ENCODE assay signal across 7 mouse cellular contexts in genomic region chr13:56657946-56658512, GRCm38 (mm10). TPM values are rescaled to one million over a fixed set of nuclear protein-coding genes. Genes with fewer than 3 reads are reported as not detected.
DNase-seq lines count a peak whose midpoint lies in the region; ATAC-seq and TF ChIP-seq lines count a peak whose summit lies in the region.

No protein-coding gene starts in this region.

- intact Hi-C loops in heart, postnatal 25 days (cut with DNase I): loop anchor here (2.0 to 10.0 kb wide), 6 partner anchors 46 to 607 kb away; no protein-coding TSS in a partner anchor

- H3K4me3 ChIP-seq in E14TG2a.4 (replicated peaks; ENCODE audit: low read length): no peak overlapping the region

- DNase-seq in adrenal gland, adult 18-20 months (ENCODE audit: low spot score in 2 of 2): peak; percentile 81 to 85
- peak; percentile 90 for DNase-seq in embryo, embryonic 10.5 days (ENCODE audit: low spot score)
- peak; percentile 42 for DNase-seq in heart, postnatal 25 days (ENCODE audit: low spot score)
- DNase-seq in layer of hippocampus, postnatal 25 days (ENCODE audit: extremely low spot score in 1 of 2, low spot score in 1 of 2): peak; percentile 64 to 89
- DNase-seq in spleen, adult 12 weeks (ENCODE audit: low spot score): peak; percentile 13

- H3K9me3 ChIP-seq in E14TG2a.4 (ENCODE audit: low read length): peaks cover 10% of the 10 kb centered on the region

- no peaks in the 10 kb centered on the region; the same call in 1 of the 2 replicates for H3K27me3 ChIP-seq in E14TG2a.4 (ENCODE audit: insufficient read depth, low read length)

- no peaks in the 10 kb centered on the region for H3K36me3 ChIP-seq in E14TG2a.4 (ENCODE audit: insufficient read depth, low read length)

- peak; percentile 77 for ATAC-seq in megakaryocyte, adult 5-6 weeks (ENCODE audit: poor library complexity, severe bottlenecking)

- TF ChIP-seq CTCF in E14TG2a.4 (conservative IDR thresholded peaks at IDR 0.05; ENCODE audit: low read length): peak; percentile 78

- H3K4me1 ChIP-seq in E14TG2a.4 (replicated peaks; ENCODE audit: low read depth, low read length): peaks cover 24% of the 10 kb centered on the region

RNA-seq across cellular contexts. Expression of gene Smad5, which starts 44.8 kb away (rescaled TPM):
- total RNA-seq in adrenal gland, adult 18-20 months (2021): 10 to 100 TPM; 40.4 to 51.7 TPM
- total RNA-seq in heart, postnatal 25 days (2021): 10 to 100 TPM; 29.5 to 34.6 TPM
- 10 to 100 TPM; 23.3 to 26.3 TPM for total RNA-seq in layer of hippocampus, postnatal 25 days (2021)
- total RNA-seq in megakaryocyte, adult 5-6 weeks (2015): 26.9 and 28.1 TPM in 2 replicates
- total RNA-seq in megakaryocyte, adult 5-6 weeks (2017): 14.1 and 16.7 TPM in 2 replicates

RNA-seq across cellular contexts. Expression of gene Tgfbi, which starts 48.7 kb away (rescaled TPM):
- 10 to 100 TPM; 38.3 to 86.5 TPM for total RNA-seq in adrenal gland, adult 18-20 months (2021)
- 10 to 100 TPM; 19.3 to 23.4 TPM for total RNA-seq in heart, postnatal 25 days (2021)
- total RNA-seq in layer of hippocampus, postnatal 25 days (2021): 1 to 10 TPM; 3.1 to 3.8 TPM
- 321 and 326 TPM in 2 replicates for total RNA-seq in megakaryocyte, adult 5-6 weeks (2015)
- 505 and 532 TPM in 2 replicates for total RNA-seq in megakaryocyte, adult 5-6 weeks (2017)

Comparison
In these comparisons a context has a peak if more than half of its experiments do, and no peak if none do; other contexts are left out.
1. DNase-seq: peak in every context shown above with its lines; median percentile 90 in embryo, embryonic 10.5 days; 83 in adrenal gland, adult 18-20 months; 76 in layer of hippocampus, postnatal 25 days; 42 in heart, postnatal 25 days; 13 in spleen, adult 12 weeks.
2. RNA of gene Tgfbi, which starts 48.7 kb away (total RNA-seq): 321 to 532 TPM in megakaryocyte, adult 5-6 weeks, 38.3 to 86.5 TPM in adrenal gland, adult 18-20 months and 19.3 to 23.4 TPM in heart, postnatal 25 days; 3.1 to 3.8 TPM in layer of hippocampus, postnatal 25 days; every median in the first group is over 4 times any median in the second.